Mouse (Mus musculus): ENCODE results near the gene Ifnl2. TPM values are rescaled to one million over a fixed set of nuclear protein-coding genes. Genes with fewer than 3 reads are reported as not detected.

The Ifnl2 gene
- total and polyA plus RNA-seq, 3 experiments: 0.27 TPM; not detected in 2

DNA sequence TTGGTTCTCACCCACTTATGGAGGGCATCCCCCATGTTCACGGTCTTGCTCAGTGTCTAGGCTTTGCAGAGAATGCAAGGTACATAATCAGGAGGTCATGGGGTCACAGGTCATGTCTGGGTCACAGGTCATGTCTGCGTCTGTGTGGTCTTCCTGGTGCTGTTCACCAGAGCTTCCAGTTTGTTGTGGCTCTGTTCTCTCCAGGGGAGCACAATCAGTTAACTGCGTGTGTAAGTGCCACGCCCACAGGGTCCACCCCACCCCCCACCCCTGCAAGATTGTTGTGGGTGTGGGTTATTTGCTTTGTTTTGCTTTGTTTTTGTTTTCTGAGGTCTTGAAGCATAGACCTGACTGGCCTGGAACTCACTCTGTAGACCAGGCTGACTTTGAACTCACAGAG is 26.1 kb downstream of the Ifnl2 start:
- no peak for TF ChIP-seq GATA2 (IDR thresholded peaks at IDR 0.05; ENCODE audit: borderline replicate concordance, low read depth, low read length)
- no peak for TF ChIP-seq CTCF (IDR thresholded peaks at IDR 0.05; ENCODE audit: low read depth, low read length)
- no peak for TF ChIP-seq TAL1 (conservative IDR thresholded peaks at IDR 0.05; ENCODE audit: low read depth, low read length)
- TF ChIP-seq POLR2AphosphoS5 (IDR thresholded peaks at IDR 0.05; ENCODE audit: insufficient replicate concordance, low read depth, low read length): no peak
- TF ChIP-seq GATA1 (IDR thresholded peaks at IDR 0.05; ENCODE audit: borderline replicate concordance, low read length): no peak
- H3K36me3 ChIP-seq (replicated peaks): no peaks in the 10 kb centered on the region
- ATAC-seq (ENCODE audit: extremely low read depth, insufficient number of reproducible peaks, low FRiP score, poor library complexity, severe bottlenecking): no peak

DNA sequence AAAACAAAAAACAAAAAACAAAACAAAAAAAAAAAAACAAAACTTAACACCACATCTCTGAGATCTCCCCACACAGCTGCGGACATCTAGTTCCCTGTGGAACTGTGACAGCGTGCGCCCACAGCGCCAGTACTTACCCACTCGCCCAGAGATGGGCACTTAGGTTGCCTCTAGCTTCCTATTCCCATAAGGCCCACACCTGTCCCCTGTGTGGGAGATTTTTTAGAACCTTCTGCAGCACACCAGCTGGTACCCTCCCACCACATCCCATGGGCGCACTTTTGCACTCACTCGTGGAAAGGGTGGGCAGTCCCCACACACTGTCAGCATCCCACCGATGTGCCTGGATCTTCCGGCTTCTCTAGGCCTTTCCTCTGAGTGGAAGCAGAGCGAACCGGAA is 27.4 kb downstream of the Ifnl2 start:
- no peaks in the 10 kb centered on the region; the same call in 1 of the 2 replicates for H3K4me1 ChIP-seq (ENCODE audit: insufficient read depth, low read depth, low read length)
- peaks cover 10% of the 10 kb centered on the region for H3K27me3 ChIP-seq (ENCODE audit: insufficient read depth, low read length)
- ATAC-seq (ENCODE audit: extremely low read depth, insufficient number of reproducible peaks, low FRiP score, poor library complexity, severe bottlenecking) (no peak), DNase-seq (ENCODE audit: low spot score) (no peak)
- H3K4me3 ChIP-seq (ENCODE audit: low read depth, low read length): no peak overlapping the region
- no peaks in the 10 kb centered on the region for H3K36me3 ChIP-seq (replicated peaks)
- no peak for TF ChIP-seq GATA1 (IDR thresholded peaks at IDR 0.05; ENCODE audit: borderline replicate concordance, low read length)
- H3K9me3 ChIP-seq (replicated peaks): no peaks in the 10 kb centered on the region

More for the DNA sequence above, 26.1 kb downstream of the Ifnl2 start:
- DNase-seq (ENCODE audit: low spot score): no peak
- Histone ChIP-seq H3K4me3 (ENCODE audit: low read depth, low read length) (no peak overlapping the region), H3K27me3 (ENCODE audit: insufficient read depth, low read length) (peaks cover 20% of the 10 kb centered on the region), H3K9me3 (replicated peaks) (no peaks in the 10 kb centered on the region), H3K4me1 (ENCODE audit: insufficient read depth, low read depth, low read length) (no peaks in the 10 kb centered on the region)

DNA sequence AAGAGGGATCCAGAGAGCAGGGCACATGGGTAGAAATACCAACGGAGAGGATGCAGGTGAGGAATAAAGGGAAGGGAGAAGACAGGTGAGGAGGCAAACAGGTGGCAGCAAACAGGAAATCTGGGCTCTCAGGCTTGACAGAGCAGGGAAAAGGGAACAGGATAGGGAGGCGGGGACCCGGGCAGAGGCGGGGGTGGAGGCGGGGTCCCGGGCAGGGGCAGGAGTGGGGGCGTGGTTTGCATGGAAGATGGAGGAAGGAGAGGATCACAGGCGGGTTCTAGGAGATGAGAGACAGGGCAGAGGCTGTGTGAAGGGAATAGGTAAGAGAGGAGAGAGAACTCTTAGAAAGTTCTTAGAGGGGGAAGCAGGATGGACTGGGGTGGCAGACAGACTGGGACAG is 31.4 kb downstream of the Ifnl2 start:
- Histone ChIP-seq H3K36me3 (replicated peaks) (no peaks in the 10 kb centered on the region), H3K27me3 (ENCODE audit: insufficient read depth, low read length) (no peaks in the 10 kb centered on the region; the same call in 1 of the 2 replicates), H3K9me3 (replicated peaks) (no peaks in the 10 kb centered on the region), H3K4me3 (ENCODE audit: low read depth, low read length) (no peak overlapping the region), H3K4me1 (ENCODE audit: insufficient read depth, low read depth, low read length) (no peaks in the 10 kb centered on the region; the same call in 1 of the 2 replicates)
- DNase-seq (ENCODE audit: low spot score) (no peak), ATAC-seq (ENCODE audit: extremely low read depth, insufficient number of reproducible peaks, low FRiP score, poor library complexity, severe bottlenecking) (no peak)
- TF ChIP-seq POLR2AphosphoS5 (IDR thresholded peaks at IDR 0.05; ENCODE audit: insufficient replicate concordance, low read depth, low read length) (no peak), TAL1 (conservative IDR thresholded peaks at IDR 0.05; ENCODE audit: low read depth, low read length) (no peak), CTCF (IDR thresholded peaks at IDR 0.05; ENCODE audit: low read depth, low read length) (no peak), GATA1 (IDR thresholded peaks at IDR 0.05; ENCODE audit: borderline replicate concordance, low read length) (no peak)

DNA sequence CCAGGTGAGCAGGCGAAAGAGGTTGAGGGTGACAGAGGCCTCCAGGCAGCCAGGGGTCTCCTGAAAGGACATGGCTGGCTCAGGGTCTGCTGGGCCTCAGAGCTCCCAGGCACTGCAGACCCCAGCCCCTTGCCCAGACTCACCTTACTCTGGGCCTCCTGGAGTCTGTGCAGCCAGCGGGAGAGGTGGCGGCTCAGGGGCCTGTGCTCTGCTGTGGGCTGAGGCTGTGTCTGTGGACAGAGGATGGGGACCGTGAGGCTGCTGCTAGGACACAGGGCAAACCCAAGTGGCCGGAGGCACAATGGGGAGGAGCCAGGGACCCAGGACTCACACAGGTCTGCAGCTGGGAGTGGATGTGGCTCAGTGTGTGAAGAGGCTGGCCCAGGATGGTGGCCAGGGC is 32.9 kb downstream of the Ifnl2 start:
- no peak for ATAC-seq (ENCODE audit: extremely low read depth, insufficient number of reproducible peaks, low FRiP score, poor library complexity, severe bottlenecking)

DNA sequence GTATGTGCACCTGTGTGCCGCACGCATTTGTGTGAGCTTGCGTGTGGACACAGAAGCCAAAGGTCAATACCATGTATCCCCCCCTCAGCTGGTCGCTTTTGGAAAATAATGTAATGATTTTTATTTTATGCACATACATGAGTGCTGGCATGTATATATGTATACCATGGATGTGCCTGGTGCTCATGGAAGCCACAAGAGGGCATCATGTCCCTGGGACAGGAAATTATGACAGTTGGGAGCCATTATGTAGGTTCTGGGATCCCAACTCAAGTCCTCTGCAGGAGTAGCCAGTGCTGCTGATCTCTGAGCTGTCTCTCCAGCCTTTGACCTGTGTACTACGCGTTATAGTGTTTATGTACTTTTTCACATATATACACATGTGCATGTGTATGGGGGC is 34.1 kb downstream of the Ifnl2 start:
- no peaks in the 10 kb centered on the region; the same call in 1 of the 2 replicates for H3K4me1 ChIP-seq (ENCODE audit: insufficient read depth, low read depth, low read length)
- DNase-seq (ENCODE audit: low spot score) (no peak), ATAC-seq (ENCODE audit: extremely low read depth, insufficient number of reproducible peaks, low FRiP score, poor library complexity, severe bottlenecking) (no peak)
- H3K9me3 ChIP-seq (replicated peaks): no peaks in the 10 kb centered on the region
- H3K36me3 ChIP-seq (replicated peaks): no peaks in the 10 kb centered on the region
- H3K27me3 ChIP-seq (ENCODE audit: insufficient read depth, low read length): no peaks in the 10 kb centered on the region; the same call in 1 of the 2 replicates
- TF ChIP-seq CTCF (IDR thresholded peaks at IDR 0.05; ENCODE audit: low read depth, low read length): no peak
- TF ChIP-seq POLR2AphosphoS5 (IDR thresholded peaks at IDR 0.05; ENCODE audit: insufficient replicate concordance, low read depth, low read length): no peak
- no peak for TF ChIP-seq GATA2 (IDR thresholded peaks at IDR 0.05; ENCODE audit: borderline replicate concordance, low read depth, low read length)
- TF ChIP-seq GATA1 (IDR thresholded peaks at IDR 0.05; ENCODE audit: borderline replicate concordance, low read length): no peak
- no peak for TF ChIP-seq TAL1 (conservative IDR thresholded peaks at IDR 0.05; ENCODE audit: low read depth, low read length)
- H3K4me3 ChIP-seq (ENCODE audit: low read depth, low read length): no peak overlapping the region

More for the DNA sequence above, 32.9 kb downstream of the Ifnl2 start:
- H3K27me3 ChIP-seq (ENCODE audit: insufficient read depth, low read length): no peaks in the 10 kb centered on the region; the same call in 1 of the 2 replicates
- no peak overlapping the region for H3K4me3 ChIP-seq (ENCODE audit: low read depth, low read length)
- no peak for DNase-seq (ENCODE audit: low spot score)
- no peaks in the 10 kb centered on the region for H3K36me3 ChIP-seq (replicated peaks)
- no peaks in the 10 kb centered on the region for H3K9me3 ChIP-seq (replicated peaks)
- no peaks in the 10 kb centered on the region; the same call in 1 of the 2 replicates for H3K4me1 ChIP-seq (ENCODE audit: insufficient read depth, low read depth, low read length)
- no peak for TF ChIP-seq GATA2 (IDR thresholded peaks at IDR 0.05; ENCODE audit: borderline replicate concordance, low read depth, low read length)
- TF ChIP-seq TAL1 (conservative IDR thresholded peaks at IDR 0.05; ENCODE audit: low read depth, low read length): no peak
- TF ChIP-seq POLR2AphosphoS5 (IDR thresholded peaks at IDR 0.05; ENCODE audit: insufficient replicate concordance, low read depth, low read length): no peak
- no peak for TF ChIP-seq CTCF (IDR thresholded peaks at IDR 0.05; ENCODE audit: low read depth, low read length)
- no peak for TF ChIP-seq GATA1 (IDR thresholded peaks at IDR 0.05; ENCODE audit: borderline replicate concordance, low read length)

DNA sequence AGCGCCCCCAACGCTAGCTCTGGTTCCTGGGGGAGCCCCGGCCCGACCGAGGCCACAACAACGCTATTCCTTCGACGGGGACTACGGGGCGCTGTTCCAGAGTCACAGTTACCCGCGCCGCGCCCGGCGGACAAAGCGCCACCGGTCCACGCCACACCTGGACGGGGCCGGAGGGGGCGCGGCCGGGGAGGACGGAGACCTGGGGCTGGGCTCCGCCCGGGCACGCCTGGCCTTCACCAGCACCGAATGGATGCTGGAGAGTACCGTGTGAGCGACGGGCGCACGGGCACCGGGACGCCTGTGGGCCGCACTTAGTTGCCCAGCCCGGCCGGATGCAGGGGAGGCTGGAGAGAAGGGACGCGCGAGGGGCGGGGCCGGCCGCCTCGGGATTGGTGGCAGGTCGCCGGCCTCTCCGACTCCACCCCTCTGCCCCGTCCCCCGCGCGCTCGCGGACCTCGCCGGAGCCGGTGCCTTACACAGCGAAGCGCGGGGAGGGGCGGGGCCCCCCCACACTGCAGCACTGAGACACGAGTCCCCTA is 43.0 kb downstream of the Ifnl2 start:
- H3K27me3 ChIP-seq (ENCODE audit: insufficient read depth, low read length): 0 out of 2 replicates have a peak, but pooled peaks cover 2% of the 10 kb centered on the region
- H3K4me3 ChIP-seq (ENCODE audit: low read depth, low read length): no peak overlapping the region
- H3K4me1 ChIP-seq (ENCODE audit: insufficient read depth, low read depth, low read length): no peaks in the 10 kb centered on the region
- no peaks in the 10 kb centered on the region for H3K9me3 ChIP-seq (replicated peaks)
- DNase-seq (ENCODE audit: low spot score) (no peak), ATAC-seq (ENCODE audit: extremely low read depth, insufficient number of reproducible peaks, low FRiP score, poor library complexity, severe bottlenecking) (no peak)
- TF ChIP-seq POLR2AphosphoS5 (IDR thresholded peaks at IDR 0.05; ENCODE audit: insufficient replicate concordance, low read depth, low read length): no peak
- no peak for TF ChIP-seq GATA1 (IDR thresholded peaks at IDR 0.05; ENCODE audit: borderline replicate concordance, low read length)
- TF ChIP-seq GATA2 (IDR thresholded peaks at IDR 0.05; ENCODE audit: borderline replicate concordance, low read depth, low read length): no peak
- H3K36me3 ChIP-seq (replicated peaks): no peaks in the 10 kb centered on the region

Measured in G1E (cell line).